Mouse (Mus musculus): Measurements from ENCODE around the gene Ranbp1.

DNA sequence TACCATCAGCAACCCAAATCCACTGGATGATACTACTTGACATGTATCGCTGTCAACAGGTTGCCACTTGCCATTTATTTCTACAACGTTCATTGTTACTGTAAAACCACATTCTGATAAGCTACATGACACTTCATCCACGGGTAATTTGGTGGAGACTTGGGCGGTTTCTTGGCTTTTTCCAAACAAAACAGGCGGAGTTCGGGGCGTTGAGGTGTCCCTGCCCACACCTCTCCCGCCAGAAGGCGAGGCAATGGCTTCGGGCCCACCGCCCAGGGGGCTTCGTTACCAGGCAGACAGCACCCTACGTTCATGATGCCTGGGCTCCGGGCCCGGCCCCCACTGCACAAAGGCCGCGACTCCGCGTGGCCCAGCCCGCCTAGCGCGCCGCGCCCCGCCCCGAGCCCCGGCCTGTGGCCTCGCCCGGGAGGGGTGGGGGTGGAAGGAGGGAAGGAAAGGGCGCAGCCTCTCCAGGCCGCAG lies 40.1 kb upstream of the Ranbp1 start:
- TF ChIP-seq CTCF (IDR thresholded peaks at IDR 0.05; ENCODE audit: low read depth, low read length) (no peak), POLR2A (IDR thresholded peaks at IDR 0.05; ENCODE audit: borderline replicate concordance, low read depth, low read length) (no peak)
